Mouse (Mus musculus) left cerebral cortex, adult 9 months (tissue): ENCODE measurements around the gene Hoxa2.

Experiments used
- DNase-seq, 2 experiments: peaks; one replicate each; pipeline ENCODE4 v3.0.0; 2022; ENCODE audit warnings: low spot score in 2 of 2

The Hoxa2 gene

DNA sequence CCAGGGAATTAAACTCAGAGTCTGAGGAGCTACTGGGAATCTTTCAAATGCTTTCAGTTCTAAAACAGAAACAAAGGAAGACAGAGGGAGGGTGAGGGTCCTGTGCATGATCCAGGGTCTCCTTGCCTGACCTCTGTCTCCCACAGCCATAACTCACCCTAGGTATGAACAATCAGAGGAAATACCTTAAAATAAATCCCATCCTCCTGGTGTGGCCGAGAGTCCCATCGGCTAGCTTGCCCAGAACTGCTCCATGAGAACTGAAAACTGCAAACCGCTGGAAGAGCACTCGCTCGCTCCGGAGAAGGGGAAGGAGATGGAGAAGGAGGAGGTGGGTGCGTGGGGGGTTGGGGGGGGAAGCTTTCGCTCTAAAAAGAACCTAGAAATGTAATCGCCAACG lies 15.1 kb upstream of the Hoxa2 start:
- no peak for DNase-seq

DNA sequence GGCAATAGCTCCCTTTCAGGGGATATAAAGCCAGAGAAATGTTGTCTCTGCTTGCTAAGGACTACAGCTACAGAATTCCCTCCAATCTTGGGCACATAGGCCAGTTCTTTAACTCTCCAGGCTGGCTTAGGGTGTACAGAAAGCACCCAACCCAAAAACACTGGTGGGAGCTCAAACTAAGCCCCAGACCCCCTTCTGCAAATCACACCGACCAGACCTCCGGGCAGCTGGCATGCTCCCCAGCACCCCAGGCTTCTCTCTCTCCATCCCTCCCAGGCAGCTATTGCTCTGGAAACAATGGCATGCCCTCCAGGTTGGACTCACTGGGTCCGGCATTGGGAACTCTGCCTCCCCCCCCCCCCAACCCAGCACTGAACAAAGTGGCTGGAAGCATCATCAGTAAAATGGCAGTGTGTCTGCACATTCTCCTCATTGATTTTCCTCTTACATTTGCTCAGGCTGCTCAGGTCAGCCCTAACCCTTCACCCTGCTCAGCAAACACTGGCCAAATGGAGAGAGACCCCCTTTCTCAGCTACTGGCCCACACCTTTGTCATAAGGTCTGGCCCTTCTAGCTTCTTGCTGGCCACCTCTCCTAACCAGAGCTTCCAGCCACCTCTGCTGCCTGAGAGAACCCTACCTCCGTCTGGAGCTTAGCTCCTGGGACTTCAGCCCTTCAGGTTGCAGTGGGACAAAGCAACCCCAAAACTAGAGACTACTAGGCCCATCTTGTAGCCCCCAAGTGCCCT lies 14.5 kb upstream of the Hoxa2 start:
- DNase-seq = no peak

DNA sequence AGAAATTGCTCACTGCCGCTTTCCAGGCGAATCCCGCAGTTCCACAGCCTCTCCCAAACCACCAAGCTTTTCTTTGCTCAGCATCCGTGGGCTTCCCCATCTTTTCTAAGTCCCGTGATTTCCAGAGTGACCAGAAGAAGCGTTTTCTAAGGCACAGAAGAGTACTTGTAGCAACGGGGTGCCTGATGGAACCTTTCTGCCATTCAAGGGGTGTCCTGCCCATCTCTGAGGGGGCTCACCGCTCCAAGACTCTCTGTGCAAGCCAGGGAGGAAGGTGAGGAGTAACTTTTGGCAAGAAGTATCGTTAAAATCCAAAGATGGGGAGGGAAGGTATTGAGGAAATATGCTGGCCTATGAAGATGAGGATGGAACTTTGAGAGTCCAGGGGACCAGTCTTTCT lies 13.2 kb upstream of the Hoxa2 start:
- no peak for DNase-seq

DNA sequence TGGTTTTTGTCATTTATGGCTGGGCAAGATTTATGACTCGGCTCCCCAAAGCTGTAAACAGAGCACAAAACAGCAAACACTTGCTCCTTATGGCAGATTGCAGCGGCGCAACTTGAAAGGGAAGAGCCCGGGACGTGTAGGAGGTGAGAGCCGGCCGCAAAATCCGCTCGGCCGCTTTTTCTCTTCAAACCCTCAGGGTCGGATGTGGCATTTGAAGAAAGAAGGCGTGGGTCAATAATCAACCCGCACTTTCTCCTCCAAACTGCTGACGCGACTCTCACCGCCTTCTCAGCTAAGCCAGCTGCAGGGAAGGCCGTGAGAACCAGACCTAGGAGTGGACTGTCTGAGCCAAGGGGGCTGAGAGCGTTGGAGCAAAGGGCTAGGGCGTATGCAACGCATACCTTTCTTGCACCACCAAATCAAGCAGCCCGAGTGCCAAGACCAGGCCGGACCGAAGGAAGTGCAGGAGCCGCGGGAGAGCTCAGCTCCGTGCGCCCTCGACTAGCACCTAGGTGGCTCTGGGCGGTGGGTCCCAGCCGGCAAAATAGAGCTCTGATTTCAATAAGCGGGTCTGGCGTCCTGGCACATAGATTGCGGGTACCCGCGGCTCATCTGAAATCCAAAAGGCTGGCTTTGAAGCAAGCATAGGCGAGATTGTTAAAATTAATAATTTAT lies 12.6 kb upstream of the Hoxa2 start, which contains the start of gene 5730596B20Rik:
5730596B20Rik (plus strand) TSS at position 438 of the 675 bp plus-strand sequence.
- DNase-seq = no peak

DNA sequence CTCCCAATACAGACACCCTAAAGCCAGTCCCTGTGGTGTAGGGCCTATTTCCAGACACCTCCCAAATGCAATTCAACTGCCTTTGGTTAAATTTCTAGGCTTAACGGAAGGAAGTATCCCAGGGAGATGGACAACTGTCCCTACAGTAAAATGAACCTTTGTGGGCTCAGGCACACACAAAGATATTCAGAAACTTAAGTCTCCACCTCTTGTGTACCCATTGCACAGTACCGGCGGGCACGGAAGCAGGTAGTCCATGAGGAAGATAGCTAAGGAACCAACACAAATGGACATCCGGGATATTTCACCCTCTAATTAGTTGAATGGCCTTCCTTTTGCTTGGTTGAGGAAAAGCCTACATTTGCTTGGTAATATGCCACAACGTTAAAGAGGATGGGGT lies 11.8 kb upstream of the Hoxa2 start:
- no peak for DNase-seq

DNA sequence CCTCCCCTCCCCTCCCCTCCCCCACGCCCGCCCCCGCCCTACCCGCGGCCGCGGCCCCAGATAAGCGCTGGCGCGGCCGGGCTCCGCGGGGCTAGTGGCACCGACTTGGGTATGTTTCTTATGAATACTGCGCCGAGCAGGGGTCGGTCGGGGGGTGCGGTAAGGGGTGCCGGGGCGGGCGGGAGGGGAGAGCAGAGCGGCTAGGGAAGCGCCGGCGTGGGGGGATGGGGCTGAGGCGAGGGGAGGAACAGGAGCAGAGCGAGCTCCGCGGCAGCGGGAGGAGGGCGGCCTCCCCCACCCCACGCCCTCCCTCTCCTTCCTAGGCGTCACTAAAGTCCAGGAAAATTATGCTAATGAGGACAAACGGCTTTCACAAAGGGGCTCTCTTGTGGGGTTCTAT lies 11.2 kb upstream of the Hoxa2 start:
- no peak for DNase-seq

DNA sequence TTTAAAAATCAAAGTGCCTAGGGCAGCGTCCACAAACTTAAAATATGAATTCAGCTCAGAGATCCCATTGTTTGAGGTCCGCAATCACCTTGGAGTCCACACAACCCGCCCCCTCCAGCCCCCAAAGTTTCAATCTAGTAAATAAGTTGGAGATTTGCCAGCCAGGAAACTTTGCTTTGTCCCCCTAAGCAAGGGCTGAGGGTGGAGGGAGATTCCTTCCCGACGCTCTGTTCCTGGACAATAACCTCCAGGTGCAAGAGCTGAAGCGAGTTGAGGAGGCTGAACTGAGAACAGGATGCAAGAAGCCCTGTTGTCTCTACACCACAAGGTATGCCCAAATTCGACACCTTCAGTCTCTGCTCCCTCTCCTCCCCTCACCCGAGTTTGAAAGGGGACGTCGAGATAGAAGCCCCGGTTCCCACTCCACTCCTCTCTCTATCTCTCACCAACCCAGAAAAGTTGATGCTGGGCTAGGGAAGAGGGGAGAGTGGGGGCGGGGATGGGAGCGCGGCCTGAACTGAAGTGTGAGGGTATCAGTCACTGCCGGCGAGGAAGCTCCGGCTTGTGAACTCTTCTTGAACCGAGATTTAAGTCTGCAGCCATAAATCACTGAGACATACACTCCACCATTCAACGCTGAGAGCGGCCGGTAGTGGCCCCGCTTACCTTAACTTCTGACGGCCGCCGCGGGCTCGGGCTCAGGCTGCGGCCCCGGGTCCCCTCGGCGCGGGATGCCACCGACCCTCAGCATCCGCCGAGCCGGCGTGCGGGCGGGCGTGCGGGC lies 10.5 kb upstream of the Hoxa2 start:
- DNase-seq = no peak

DNA sequence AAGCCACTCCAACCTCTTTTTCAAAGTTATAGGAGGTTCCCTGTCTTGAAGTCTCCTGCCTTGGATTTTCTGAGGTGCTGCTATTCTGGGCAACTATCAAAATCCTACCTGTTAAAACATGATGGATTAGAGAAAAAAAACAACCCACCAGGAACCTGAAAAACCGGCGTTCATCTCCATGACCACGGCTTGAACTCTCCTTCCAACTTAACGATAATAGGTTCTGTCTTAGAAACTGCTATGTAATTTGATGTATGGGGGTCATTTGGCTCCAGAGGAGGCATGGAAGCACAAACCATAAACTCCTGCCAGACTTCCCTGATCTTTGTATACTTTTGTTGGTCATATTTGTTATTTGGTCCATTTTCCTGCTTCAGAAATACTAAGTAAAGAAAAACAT lies 9.0 kb upstream of the Hoxa2 start:
- no peak for DNase-seq

DNA sequence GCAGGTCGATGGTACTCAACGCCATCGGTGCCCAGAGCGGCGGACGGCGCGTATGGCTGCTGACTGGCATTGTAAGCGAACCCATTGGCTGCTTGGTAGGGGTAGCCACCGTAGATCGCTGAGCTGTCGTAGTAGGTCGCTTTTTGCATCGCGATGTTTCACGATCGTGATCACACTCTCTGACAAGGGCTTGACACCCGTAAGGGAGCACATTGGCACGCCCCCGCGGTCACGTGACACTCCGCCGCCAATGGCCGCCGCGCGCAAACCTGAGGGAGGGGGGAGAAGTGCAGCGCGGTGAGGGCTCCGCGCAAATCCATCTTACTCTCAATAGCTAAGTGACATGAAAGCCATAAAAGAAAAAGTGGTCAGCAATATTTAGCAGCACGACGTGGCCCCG lies 7.9 kb upstream of the Hoxa2 start:
- DNase-seq = no peak

DNA sequence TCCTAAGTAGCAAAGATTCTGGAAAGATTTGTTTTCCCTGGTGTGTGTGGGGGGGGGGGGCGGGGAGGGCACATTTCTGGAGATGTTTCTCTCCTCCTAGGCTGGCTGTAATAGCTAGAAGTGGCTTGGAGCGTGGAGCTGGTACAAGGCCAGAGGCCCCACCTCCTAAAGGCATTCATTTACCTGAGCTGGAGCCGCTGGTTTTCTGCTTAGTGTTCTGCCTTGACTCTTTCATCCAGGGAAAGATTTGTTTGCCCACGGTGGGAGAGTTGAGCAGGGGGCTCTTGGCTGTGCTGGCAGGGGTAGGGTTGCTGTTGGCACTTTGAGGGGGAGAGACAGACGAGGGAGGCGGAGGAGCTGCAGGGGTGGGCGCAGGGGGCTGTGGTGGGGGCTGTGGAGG lies 7.3 kb upstream of the Hoxa2 start:
- no peak for DNase-seq

DNA sequence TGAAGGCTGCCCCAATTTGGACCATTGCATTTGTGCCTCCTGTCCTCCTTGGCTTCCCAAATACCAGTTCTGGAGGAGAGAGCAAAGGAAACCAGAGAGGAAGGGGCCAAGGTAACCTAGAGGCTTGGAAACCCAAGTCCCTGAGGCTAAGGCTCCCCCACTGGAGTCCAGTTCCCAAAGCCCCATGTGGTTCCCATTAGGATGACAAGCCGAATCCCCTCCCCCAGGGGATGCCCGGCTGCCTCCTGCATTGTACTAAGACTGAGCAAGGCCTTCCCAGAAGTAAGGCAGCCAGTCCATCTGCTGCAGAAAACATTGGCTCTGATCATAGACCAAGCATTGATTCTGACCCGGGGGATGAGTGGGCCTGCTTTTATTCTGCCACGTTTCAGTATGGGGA lies 6.7 kb upstream of the Hoxa2 start:
- DNase-seq = no peak

DNA sequence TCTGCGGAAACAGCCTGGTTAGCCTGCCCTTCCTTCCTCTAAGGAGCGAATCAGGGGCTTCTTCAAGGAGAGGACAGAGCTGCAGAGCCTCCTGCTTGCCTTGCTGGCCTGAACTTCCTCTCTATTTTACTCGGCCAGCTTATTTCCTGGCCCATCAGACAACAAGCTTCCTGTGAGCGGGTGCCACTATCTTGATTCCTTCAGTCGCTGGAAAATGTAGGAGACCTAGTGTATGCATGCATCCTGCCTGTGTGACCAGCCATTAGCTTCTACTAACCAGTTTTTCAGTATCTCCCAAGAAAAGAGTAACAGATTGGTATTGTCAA lies 6.2 kb upstream of the Hoxa2 start:
- no peak for DNase-seq

DNA sequence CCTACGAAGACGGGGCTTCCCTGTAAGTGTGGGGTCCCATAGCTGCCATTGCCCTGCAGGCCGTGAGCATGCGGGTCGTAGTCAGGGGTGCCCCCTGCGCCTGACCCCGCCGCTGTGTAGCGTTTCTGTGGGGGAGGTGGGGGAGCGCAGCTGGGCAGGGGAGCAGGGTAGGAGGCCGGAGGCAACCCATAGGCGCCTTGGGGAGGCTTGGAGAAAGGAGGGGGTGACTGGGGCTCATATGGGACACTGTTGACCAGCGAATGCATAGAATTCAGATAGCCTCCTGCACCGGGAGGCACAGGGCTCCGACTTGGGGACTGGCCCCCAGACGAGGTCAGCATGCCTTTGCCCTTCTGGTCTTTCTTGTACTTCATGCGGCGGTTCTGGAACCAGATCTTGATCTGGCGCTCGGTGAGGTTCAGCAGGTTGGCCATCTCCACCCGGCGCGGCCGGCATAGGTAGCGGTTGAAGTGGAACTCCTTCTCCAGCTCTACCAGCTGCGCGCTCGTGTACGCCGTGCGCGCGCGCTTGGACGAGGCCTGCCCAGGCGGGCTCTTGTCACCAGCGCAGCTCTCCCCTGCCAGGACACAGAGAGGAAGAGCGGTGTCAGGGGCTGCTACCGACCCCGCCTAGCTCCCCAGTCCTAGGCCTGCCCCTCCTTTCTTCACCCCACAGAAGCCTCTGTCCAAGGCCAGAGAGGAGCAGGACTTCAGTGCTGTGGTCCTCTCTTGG lies 5.7 kb upstream of the Hoxa2 start:
- DNase-seq = no peak

DNA sequence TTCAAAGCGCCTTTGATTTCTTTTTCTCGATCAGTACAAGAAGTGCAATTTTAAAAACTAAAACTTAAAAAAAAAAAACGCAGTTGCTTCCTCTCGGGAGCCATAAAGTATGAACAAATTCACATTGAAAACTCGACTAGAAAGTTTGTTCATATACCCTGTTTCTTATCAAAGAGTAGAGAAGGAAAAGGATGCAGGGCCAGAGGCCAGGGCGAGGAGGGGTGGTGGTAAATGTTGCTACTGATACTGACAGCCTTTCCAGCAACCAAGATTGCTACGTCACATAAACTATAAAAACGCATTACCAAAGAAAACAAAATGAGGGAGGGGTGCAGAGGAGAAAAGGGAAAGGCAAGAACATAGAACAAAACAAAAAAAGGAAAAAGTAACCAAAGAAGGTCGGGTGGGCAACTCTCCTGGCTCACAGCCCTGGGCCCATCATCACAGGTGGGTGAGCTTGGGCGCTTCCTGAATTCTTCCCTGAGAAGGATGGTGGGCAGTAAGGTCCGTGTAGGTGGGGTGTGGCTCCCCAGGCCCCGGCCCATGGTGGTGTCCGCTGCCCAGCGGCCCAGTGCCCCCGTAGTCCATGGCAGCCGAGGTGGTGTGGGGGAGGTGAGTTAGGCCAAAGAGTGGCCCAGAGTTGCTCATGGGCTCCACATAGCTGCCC lies 5.0 kb upstream of the Hoxa2 start:
- DNase-seq = no peak

DNA sequence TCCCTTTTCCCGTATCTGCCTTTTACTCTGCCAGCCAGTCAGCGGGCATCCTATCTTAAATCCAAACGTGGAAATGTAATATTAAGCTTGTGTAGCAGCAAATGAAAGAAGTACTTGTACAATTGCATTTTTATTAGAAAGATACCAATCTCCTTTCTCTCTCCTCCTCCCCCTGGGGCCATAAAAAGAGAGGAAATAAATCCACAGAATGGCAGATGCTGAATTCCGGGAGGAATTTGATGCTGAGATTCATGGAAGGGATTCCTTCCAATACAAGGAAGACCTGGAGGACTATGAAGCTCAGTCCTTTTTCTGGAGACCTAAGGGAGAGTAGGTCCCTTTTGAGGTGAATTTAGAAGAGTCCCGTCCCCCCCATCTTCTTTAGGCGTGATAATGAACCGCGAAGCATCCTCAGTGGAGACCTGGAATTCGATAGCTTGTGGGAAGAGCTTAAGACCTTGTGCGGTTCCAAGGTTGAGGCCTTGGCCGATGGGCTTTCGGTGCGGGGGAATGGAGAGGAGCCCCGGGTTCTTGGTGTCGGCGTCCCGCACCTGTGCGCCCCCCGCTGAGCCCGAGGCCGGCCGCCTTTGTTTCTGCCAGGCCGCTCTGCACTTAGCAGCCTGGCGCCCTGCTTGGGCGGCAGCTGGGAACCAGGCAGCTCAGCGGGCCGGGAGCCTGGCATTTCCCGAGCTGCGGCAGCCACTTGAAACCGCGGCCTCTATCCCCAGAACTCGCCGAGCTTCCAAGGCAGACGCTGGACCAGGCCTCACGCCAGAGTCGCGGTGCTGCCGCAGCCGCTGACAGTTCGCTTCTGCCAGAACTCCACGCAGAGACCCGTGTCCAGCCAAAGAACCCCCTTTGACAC lies 3.8 kb upstream of the Hoxa2 start:
- DNase-seq = no peak

DNA sequence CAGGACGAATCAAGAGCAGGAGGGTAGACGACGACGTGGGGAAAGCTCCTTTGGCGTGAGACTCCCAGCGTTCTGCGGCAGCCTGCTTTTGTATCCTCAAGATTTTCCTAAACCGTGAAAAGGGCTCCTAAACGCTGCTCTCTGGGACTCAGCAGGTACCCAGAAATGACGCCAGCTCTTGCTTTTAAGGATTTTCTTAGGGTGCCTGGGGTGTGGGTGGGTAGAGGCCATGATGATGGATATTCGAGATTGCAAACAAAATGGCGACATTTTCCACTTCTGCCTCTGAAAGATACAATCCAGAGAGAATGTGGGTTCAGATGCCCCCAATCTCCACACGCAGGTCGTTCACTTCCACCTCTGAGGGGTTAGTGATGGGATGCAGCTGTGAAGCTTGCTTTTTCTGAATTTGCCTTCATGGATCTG lies 3.1 kb upstream of the Hoxa2 start:
- DNase-seq = no peak

DNA sequence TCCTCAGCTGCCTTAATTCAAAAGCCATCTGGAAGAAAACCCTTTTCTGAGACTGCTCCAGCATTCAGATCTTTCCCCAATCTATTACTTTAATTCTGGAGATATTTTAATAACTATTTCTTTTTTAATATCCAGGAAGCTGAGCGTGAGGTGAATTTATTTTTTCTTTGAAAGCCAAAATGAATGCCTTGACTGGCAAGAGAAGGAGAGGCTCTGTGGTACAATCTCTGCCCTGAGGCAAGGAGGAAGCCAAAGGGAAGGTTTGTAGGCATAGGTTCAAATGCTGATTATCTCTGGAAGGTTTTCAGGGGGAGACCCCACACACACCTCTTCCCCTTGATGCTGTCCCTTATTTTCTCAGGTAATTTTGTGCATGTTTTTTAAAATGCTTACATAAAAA lies 2.5 kb upstream of the Hoxa2 start:
- DNase-seq = no peak

DNA sequence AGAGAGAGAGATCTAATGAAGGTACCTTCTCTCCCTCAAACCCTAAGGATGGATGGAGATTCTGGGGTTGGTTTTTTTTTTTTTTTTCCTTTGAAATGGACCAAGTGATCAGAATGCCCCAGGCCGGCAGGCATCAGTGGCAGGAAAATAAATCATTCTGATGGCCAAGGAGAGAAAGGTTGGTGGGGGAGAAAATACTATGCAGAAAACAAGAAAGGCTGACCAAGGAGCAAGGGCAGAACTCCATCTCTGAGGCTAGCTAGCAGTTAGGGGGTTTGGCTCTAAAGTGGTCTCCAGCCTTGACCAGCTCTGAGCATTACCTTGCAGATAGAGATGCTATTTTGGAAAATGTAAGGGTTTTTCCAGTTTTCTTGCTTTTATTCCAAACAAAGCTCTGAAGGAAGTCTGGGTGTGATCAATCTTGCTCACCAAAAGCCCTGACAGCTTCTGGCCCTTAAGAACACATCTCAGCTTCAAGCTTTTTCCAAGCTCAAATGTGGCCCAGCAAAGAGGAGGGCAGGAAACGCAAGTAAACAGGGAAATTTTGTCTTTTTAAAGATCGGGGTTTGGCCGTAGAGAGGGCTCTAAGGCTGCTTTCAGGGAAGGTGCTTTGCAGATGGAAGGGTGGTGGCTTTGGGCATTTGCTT lies 1.9 kb upstream of the Hoxa2 start:
- DNase-seq = no peak

DNA sequence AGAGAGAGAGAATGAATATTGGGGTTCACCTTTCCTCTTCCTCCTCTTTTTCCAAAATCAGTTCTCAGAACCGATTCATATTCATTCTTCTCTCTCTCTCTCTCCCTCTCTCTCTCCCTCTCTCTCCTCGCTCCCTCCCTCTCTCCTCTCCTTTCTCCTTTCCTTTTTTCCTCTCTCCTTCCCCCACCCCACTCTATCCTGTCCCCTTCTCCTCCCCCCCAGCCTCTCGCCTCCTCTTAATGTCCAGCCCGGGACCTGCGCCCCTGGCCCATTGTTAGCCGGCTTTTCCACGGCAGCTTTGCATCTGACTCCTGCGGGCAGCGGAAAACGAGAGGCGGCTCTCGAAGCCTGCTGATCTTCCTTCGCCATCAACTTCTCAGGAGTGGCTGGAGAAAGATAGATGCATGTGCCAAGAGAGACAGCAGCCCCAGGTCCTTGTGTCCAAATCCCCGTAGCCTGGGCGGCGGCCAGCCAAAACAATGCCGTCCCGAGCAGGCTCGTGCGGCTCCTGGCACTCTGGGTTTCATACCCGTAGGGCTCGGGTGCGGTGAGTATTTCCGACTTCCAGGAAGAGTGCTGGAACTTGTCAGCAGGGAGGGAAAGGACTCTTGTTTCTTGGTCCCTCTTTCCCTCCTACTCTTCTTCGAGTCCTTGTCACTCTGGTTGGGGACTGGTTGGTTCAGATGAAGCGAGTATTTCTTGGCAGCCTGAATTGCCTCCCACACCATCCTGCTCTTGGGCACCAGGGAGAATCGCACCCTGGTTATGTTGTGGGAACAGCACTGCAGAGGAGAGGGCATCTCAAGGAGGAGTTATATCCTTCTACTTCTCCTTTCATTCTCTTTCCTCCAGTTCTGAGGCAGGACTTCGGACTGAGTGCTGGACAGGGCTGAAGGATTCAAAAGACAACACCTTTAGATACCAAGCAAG lies 1.1 kb upstream of the Hoxa2 start:
- no peak for DNase-seq
